Mouse (Mus musculus): Measurements from ENCODE around the gene Rcsd1.

Gene Rcsd1

GRCm38 (mm10) chr1:165717711-165718542, 8.4 kb upstream of the Rcsd1 start:
- DNase-seq (ENCODE audit: low spot score): no peak

- no peak for DNase-seq (ENCODE audit: low spot score)
These were observed 6.9 kb upstream of the Rcsd1 start for GRCm38 (mm10) chr1:165716426-165716825.

- DNase-seq (ENCODE audit: low spot score): no peak
These were observed 4.2 kb upstream of the Rcsd1 start for GRCm38 (mm10) chr1:165713798-165714197.

- no peak for DNase-seq (ENCODE audit: low spot score)
These were observed 2.4 kb upstream of the Rcsd1 start for GRCm38 (mm10) chr1:165711914-165712313.

GRCm38 (mm10) chr1:165708686-165709380, 724 bp downstream of the Rcsd1 start:
- DNase-seq (ENCODE audit: low spot score): no peak

GRCm38 (mm10) chr1:165707640-165708322, 1.8 kb downstream of the Rcsd1 start:
- no peak for DNase-seq (ENCODE audit: low spot score)

GRCm38 (mm10) chr1:165707241-165707639, 2.3 kb downstream of the Rcsd1 start:
- DNase-seq (ENCODE audit: low spot score): no peak

- DNase-seq (ENCODE audit: low spot score): no peak
These were observed 3.1 kb downstream of the Rcsd1 start for GRCm38 (mm10) chr1:165706492-165706891.

- DNase-seq (ENCODE audit: low spot score): no peak
These were observed 3.6 kb downstream of the Rcsd1 start for GRCm38 (mm10) chr1:165705868-165706348.

- no peak for DNase-seq (ENCODE audit: low spot score)
These were observed 4.2 kb downstream of the Rcsd1 start for GRCm38 (mm10) chr1:165705368-165705767.

- no peak for DNase-seq (ENCODE audit: low spot score)
These were observed 4.7 kb downstream of the Rcsd1 start for GRCm38 (mm10) chr1:165704841-165705240.

GRCm38 (mm10) chr1:165702221-165703031, 7.1 kb downstream of the Rcsd1 start:
- no peak for DNase-seq (ENCODE audit: low spot score)

GRCm38 (mm10) chr1:165701562-165701961, 8.0 kb downstream of the Rcsd1 start:
- no peak for DNase-seq (ENCODE audit: low spot score)

GRCm38 (mm10) chr1:165700933-165701518, 8.5 kb downstream of the Rcsd1 start:
- no peak for DNase-seq (ENCODE audit: low spot score)

- DNase-seq (ENCODE audit: low spot score): no peak
These were observed 9.2 kb downstream of the Rcsd1 start for GRCm38 (mm10) chr1:165700376-165700815.

- no peak for DNase-seq (ENCODE audit: low spot score)
These were observed 11.9 kb downstream of the Rcsd1 start for GRCm38 (mm10) chr1:165697701-165698100.

GRCm38 (mm10) chr1:165696870-165697269, 12.7 kb downstream of the Rcsd1 start:
- DNase-seq (ENCODE audit: low spot score): no peak

- DNase-seq (ENCODE audit: low spot score): no peak
These were observed 13.5 kb downstream of the Rcsd1 start for GRCm38 (mm10) chr1:165696040-165696439.

GRCm38 (mm10) chr1:165695392-165696014, 14.1 kb downstream of the Rcsd1 start:
- no peak for DNase-seq (ENCODE audit: low spot score)

GRCm38 (mm10) chr1:165693856-165694255, 15.7 kb downstream of the Rcsd1 start:
- no peak for DNase-seq (ENCODE audit: low spot score)

- DNase-seq (ENCODE audit: low spot score): no peak
These were observed 18.0 kb downstream of the Rcsd1 start for GRCm38 (mm10) chr1:165691516-165691915.

All from c-Kit-positive CD71-positive TER-119-positive erythroid progenitor cells, embryonic 14.5 days (primary cell).